Mouse (Mus musculus): ENCODE measurements around the gene Rnf215. TPM values are rescaled to one million over a fixed set of nuclear protein-coding genes. Genes with fewer than 3 reads are reported as not detected.

The Rnf215 gene
- total and polyA plus RNA-seq, 3 experiments = 14.9 to 24.8 (median 24.3) TPM

- dilution Hi-C loops (cut with MboI; ENCODE audit: extremely low pct_ligation_motif_present, extremely low pct_unique_long_range_greater_than_20kb, low sequenced_read_pairs) = no loop called here
- Histone ChIP-seq H3K4me3 (replicated peaks in 1 of 3; ENCODE audit: low read depth in 2 of 3, low read length in 2 of 3, poor library complexity in 1 of 3) (no peak overlapping the region), H3K9me3 (replicated peaks; ENCODE audit: low read length) (no peaks in the 10 kb centered on the region)
Observed at GRCm38 (mm10) chr11:4143281-4144062, 8.5 kb downstream of the Rnf215 start.

GRCm38 (mm10) chr11:4146381-4146780, 11.4 kb downstream of the Rnf215 start:
- H3K27me3 ChIP-seq (replicated peaks) = no peaks in the 10 kb centered on the region
- no peak for DNase-seq (ENCODE audit: extremely low read depth)
- peaks cover 0 to 7% of the 10 kb centered on the region in 2 experiments; a peak in 1 of 4 replicates for H3K4me1 ChIP-seq (ENCODE audit: control insufficient read depth in 1 of 2, insufficient read depth in 2 of 2)
- in situ Hi-C loops (cut with MboI; ENCODE audit: low pct_ligation_motif_present, low pct_unique_long_range_greater_than_20kb, low sequenced_read_pairs) (no loop called here), dilution Hi-C loops (cut with MboI; ENCODE audit: extremely low pct_ligation_motif_present, extremely low pct_unique_long_range_greater_than_20kb, low sequenced_read_pairs) (no loop called here)
- no peaks in the 10 kb centered on the region for H3K79me2 ChIP-seq (replicated peaks; ENCODE audit: control insufficient read depth, extremely low read depth, insufficient read depth, poor library complexity, severe bottlenecking)
- H3K4me3 ChIP-seq (replicated peaks in 1 of 3; ENCODE audit: low read depth in 2 of 3, low read length in 2 of 3, poor library complexity in 1 of 3) = no peak overlapping the region
- H3K27ac ChIP-seq (ENCODE audit: insufficient read depth, low read depth) = no peak overlapping the region
- H3K9me3 ChIP-seq (replicated peaks; ENCODE audit: low read length) = no peaks in the 10 kb centered on the region
- no peak overlapping the region for H3K9ac ChIP-seq (ENCODE audit: insufficient read depth, low read depth)
- H3K36me3 ChIP-seq (replicated peaks in 1 of 2; ENCODE audit: control insufficient read depth in 1 of 2, insufficient read depth in 1 of 2, low read length in 1 of 2) = peaks cover 29 to 75% of the 10 kb centered on the region in 2 experiments
- no peak for TF ChIP-seq CHD2 (IDR thresholded peaks at IDR 0.05; ENCODE audit: low read length)
- H3K4me2 ChIP-seq (ENCODE audit: insufficient read depth, low read depth, poor library complexity, severe bottlenecking) = no peak overlapping the region

More at GRCm38 (mm10) chr11:4143281-4144062, 8.5 kb downstream of the Rnf215 start:
- no peaks in the 10 kb centered on the region for H3K27me3 ChIP-seq (replicated peaks)
- H3K36me3 ChIP-seq (replicated peaks in 1 of 2; ENCODE audit: control insufficient read depth in 1 of 2, insufficient read depth in 1 of 2, low read length in 1 of 2) = peaks cover 39 to 74% of the 10 kb centered on the region in 2 experiments
- DNase-seq (ENCODE audit: extremely low read depth) = no peak
- no peak for TF ChIP-seq KAT2A (IDR thresholded peaks at IDR 0.05; ENCODE audit: insufficient replicate concordance, low read length)
- no peak for TF ChIP-seq E2F4 (IDR thresholded peaks at IDR 0.05; ENCODE audit: insufficient replicate concordance, low read depth, low read length)
- no peak for TF ChIP-seq CHD2 (IDR thresholded peaks at IDR 0.05; ENCODE audit: low read length)
- TF ChIP-seq JUND (conservative IDR thresholded peaks at IDR 0.05; ENCODE audit: low read depth, low read length) = no peak
- TF ChIP-seq UBTF (IDR thresholded peaks at IDR 0.05; ENCODE audit: low read depth, low read length) = no peak
- no peak for TF ChIP-seq ZNF384 (IDR thresholded peaks at IDR 0.05; ENCODE audit: low read depth, low read length)
- no peak for TF ChIP-seq NELFE (IDR thresholded peaks at IDR 0.05; ENCODE audit: low read depth, low read length)
- no peak for TF ChIP-seq CHD1 (IDR thresholded peaks at IDR 0.05; ENCODE audit: low read depth, low read length)
- no peak for TF ChIP-seq MYC (IDR thresholded peaks at IDR 0.05; ENCODE audit: low read depth, low read length)
- no peak for TF ChIP-seq SMC3 (IDR thresholded peaks at IDR 0.05; ENCODE audit: low read depth, low read length)
- no peak for TF ChIP-seq RCOR1 (conservative IDR thresholded peaks at IDR 0.05; ENCODE audit: low read depth, low read length)
- no peak for TF ChIP-seq IRF4 (IDR thresholded peaks at IDR 0.05; ENCODE audit: low read depth, low read length)
- TF ChIP-seq CTCF (conservative IDR thresholded peaks at IDR 0.05 in 1 of 2, IDR thresholded peaks at IDR 0.05 in 1 of 2; ENCODE audit: low read depth in 2 of 2, low read length in 2 of 2) = no peak
- TF ChIP-seq PAX5 (IDR thresholded peaks at IDR 0.05; ENCODE audit: low read length) = no peak
- no peak for TF ChIP-seq POLR2AphosphoS2 (IDR thresholded peaks at IDR 0.05; ENCODE audit: low read depth, low read length)
- TF ChIP-seq ZC3H11A (IDR thresholded peaks at IDR 0.05; ENCODE audit: low read depth, low read length) = no peak
- TF ChIP-seq MAFK (IDR thresholded peaks at IDR 0.05; ENCODE audit: insufficient replicate concordance, low read length) = no peak
- no peak for TF ChIP-seq MAZ (IDR thresholded peaks at IDR 0.05; ENCODE audit: low read depth, low read length)
- TF ChIP-seq TCF12 (IDR thresholded peaks at IDR 0.05; ENCODE audit: low read depth, low read length) = no peak
- H3K4me1 ChIP-seq (ENCODE audit: control insufficient read depth in 1 of 2, insufficient read depth in 2 of 2) = peaks cover 12 to 28% of the 10 kb centered on the region in 2 experiments
- no peak overlapping the region for H3K27ac ChIP-seq (ENCODE audit: insufficient read depth, low read depth)
- in situ Hi-C loops (cut with MboI; ENCODE audit: low pct_ligation_motif_present, low pct_unique_long_range_greater_than_20kb, low sequenced_read_pairs) = no loop called here
- H3K9ac ChIP-seq (ENCODE audit: insufficient read depth, low read depth) = no peak overlapping the region
- no peak overlapping the region for H3K4me2 ChIP-seq (ENCODE audit: insufficient read depth, low read depth, poor library complexity, severe bottlenecking)
- H3K79me2 ChIP-seq (replicated peaks; ENCODE audit: control insufficient read depth, extremely low read depth, insufficient read depth, poor library complexity, severe bottlenecking) = no peaks in the 10 kb centered on the region
